Mouse (Mus musculus) lung, postnatal 0 days (tissue): Measurements from ENCODE around the gene Gm49486. TPM values are rescaled to one million over a fixed set of nuclear protein-coding genes. Genes with fewer than 3 reads are reported as not detected.

Source experiments
- ATAC-seq: fragments of 200-750 bp; cut with Nextera tagmentation; 2 replicates; pipeline ENCODE4 v1.8.0; 2017; ENCODE audit warnings: moderate library complexity
- DNase-seq: peaks from one replicate; pipeline ENCODE4 v3.0.0-alpha.2; 2016; ENCODE audit warnings: low spot score
- H3K27ac ChIP-seq: fragments of 300-500 bp; sonication (generic); 2 replicates; pipeline ENCODE4 v1.5.1; 2014; ENCODE audit warnings: antibody characterized with exemption, mild to moderate bottlenecking, low read length, mixed read lengths
- H3K27me3 ChIP-seq: fragments of 300-500 bp; sonication (generic); replicated peaks from 2 replicates; pipeline ENCODE4 v1.6.1; 2014; ENCODE audit warnings: low read length, mixed read lengths; ENCODE audit not compliant: insufficient read depth
- H3K36me3 ChIP-seq: fragments of 300-500 bp; sonication (generic); 2 replicates; pipeline ENCODE4 v1.6.1; 2014; ENCODE audit warnings: low read length, mixed read lengths; ENCODE audit not compliant: insufficient read depth
- H3K4me1 ChIP-seq: fragments of 300-500 bp; sonication (generic); 2 replicates; pipeline ENCODE4 v1.6.1; 2014; ENCODE audit warnings: antibody characterized with exemption, low read depth, low read length, mixed read lengths; ENCODE audit not compliant: insufficient read depth
- H3K4me2 ChIP-seq: fragments of 300-500 bp; sonication (generic); replicated peaks from 2 replicates; pipeline ENCODE4 v1.6.1; 2014; ENCODE audit warnings: low read depth, mild to moderate bottlenecking, low read length, moderate library complexity, mixed read lengths
- H3K4me3 ChIP-seq: fragments of 300-500 bp; sonication (generic); 2 replicates; pipeline ENCODE4 v1.5.1; 2014; ENCODE audit warnings: low read depth, low read length
- H3K9ac ChIP-seq: fragments of 300-500 bp; sonication (generic); replicated peaks from 2 replicates; pipeline ENCODE4 v1.6.1; 2014; ENCODE audit warnings: low read depth, mild to moderate bottlenecking
- H3K9me3 ChIP-seq: fragments of 300-500 bp; sonication (generic); 2 replicates; pipeline ENCODE4 v1.6.1; 2016; ENCODE audit warnings: low read length, mixed read lengths
- CTCF ChIP-seq: IDR thresholded peaks from 2 replicates; pipeline ENCODE4 v1.5.1; 2016; ENCODE audit warnings: antibody characterized with exemption, mild to moderate bottlenecking
- EP300 ChIP-seq: IDR thresholded peaks from 2 replicates; pipeline ENCODE4 v1.6.1; 2016; ENCODE audit warnings: antibody characterized with exemption, mild to moderate bottlenecking, control low read depth
- WGBS: fragments of 180-500 bp; shearing (Covaris S2); extraction: QIAGEN DNeasy Blood & Tissue Kit; methylation state at CpG from one replicate; pipeline ENCODE4 v1.1.7; 2014; 5-methylcytosine and 5-hydroxymethylcytosine counted together
- polyA plus RNA-seq: library from polyadenylated mRNA; unstranded; fragments of >200 nt; fragmentation: Nextera tagmentation; extraction: Ambion mirVana; gene quantifications from 2 replicates; pipeline ENCODE4 v1.2.1, GENCODE M21; 2015

Gene Gm49486
- polyA plus RNA-seq, 1 experiment from 2014 or later, result 0.16 TPM

DNA sequence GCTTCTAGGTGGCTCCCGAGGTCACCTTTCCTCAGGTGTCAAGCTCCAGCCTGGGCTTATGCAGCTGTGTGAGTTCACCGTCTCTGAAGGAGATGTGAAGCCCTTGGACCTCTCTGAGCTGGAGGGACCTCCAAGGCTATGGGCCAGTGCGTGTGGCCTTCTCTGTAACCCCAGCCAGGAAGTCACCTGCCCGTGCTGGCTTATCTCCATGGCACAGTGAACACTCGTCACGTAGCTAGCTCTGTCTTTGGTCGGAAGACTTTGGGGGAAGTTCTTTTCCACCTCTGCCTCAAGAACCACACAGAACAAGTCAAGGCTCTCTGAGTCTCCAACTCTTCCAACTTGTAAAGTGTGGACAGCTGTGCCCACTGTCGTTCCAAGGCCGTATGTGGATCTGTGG is 35.1 kb upstream of the Gm49486 start:
- no peaks in the 10 kb centered on the region for H3K9me3 ChIP-seq
- no peak overlapping the region for H3K4me3 ChIP-seq
- H3K36me3 ChIP-seq, result no peaks in the 10 kb centered on the region
- WGBS, result 58% methylated on average over 9 of the region's 9 CpGs
- no peaks in the 10 kb centered on the region for H3K27me3 ChIP-seq
- H3K4me2 ChIP-seq, result no peak overlapping the region
- no peak overlapping the region for H3K27ac ChIP-seq
- TF ChIP-seq EP300 (no peak), CTCF (no peak)
- no peaks in the 10 kb centered on the region for H3K4me1 ChIP-seq
- no peak overlapping the region for H3K9ac ChIP-seq
- DNase-seq (no peak), ATAC-seq (no peak)

DNA sequence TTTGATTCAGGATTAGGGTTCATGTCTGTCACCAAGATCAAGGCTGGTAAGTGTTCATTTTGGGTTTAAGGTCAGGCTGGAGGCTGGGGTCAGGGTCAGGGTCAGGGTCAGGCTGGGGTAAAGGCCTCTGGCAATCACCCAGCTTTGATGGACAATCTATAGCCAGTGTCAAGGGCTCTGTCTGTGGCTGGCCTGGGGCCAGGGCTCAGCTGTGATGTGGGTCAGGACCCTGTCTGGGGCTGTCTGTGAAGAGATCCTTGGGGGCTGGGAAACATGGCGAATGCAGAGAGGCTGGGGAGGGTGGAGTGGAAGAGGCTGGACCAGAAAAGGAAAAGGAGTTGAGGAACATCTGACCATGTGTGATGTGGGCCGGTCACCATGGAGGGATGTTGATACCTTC is 34.2 kb upstream of the Gm49486 start:
- no peak for DNase-seq

DNA sequence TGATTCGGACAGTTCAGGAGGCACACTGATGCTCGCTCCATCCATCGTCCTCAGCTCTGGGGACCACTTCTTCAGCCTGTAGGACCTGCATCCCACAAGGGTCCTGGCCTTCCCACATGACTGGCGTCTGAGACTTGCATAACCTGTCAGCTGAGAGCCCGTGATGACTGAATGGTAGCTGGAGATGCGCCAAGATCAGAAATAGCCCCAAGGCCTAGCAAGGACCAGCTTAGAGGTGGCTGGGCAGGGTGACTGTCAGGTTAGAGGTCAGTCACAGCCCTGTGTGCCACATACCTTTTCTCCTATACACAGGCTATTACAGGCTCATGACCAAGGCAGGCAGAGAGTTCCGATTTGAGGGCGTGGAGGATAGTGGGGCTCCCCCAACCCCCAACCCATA is 33.7 kb upstream of the Gm49486 start:
- 70% methylated on average over 8 of the region's 8 CpGs for WGBS

More for the DNA sequence above, 34.2 kb upstream of the Gm49486 start:
- no peaks in the 10 kb centered on the region for H3K4me1 ChIP-seq
- no peak overlapping the region for H3K4me3 ChIP-seq
- WGBS, result 80% methylated on average over 2 of the region's 2 CpGs
- H3K4me2 ChIP-seq, result no peak overlapping the region
- TF ChIP-seq CTCF (no peak), EP300 (no peak)
- no peaks in the 10 kb centered on the region for H3K27me3 ChIP-seq
- H3K9me3 ChIP-seq, result no peaks in the 10 kb centered on the region
- ATAC-seq, result no peak
- H3K27ac ChIP-seq, result no peak overlapping the region
- no peaks in the 10 kb centered on the region for H3K36me3 ChIP-seq
- no peak overlapping the region for H3K9ac ChIP-seq

DNA sequence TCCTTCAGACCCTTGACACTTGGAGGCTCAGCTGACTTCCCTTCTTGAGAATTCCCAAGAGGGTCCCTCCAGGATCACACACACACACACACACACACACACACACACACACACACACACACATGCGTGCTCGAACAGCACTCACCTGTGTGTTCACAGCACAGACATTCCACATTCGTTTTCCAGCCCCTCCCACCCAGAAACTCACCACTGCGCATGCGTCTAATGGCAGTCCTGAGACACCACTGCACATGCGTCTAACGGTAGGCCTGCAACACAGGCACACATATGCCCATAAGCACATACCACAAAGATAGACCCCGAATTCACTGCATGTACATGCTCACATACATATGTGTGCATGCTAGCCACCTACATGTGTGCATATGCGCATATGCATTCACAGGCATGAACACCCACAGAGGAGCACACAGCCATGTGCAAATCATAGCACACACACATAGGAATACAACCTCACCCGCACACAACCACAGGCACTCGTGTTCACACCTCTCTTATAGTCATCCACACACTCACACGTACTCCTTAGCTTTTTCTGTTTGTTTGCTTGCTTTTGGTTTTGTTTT is 29.7 kb upstream of the Gm49486 start:
- Histone ChIP-seq H3K27ac (no peak overlapping the region), H3K9ac (no peak overlapping the region), H3K27me3 (no peaks in the 10 kb centered on the region), H3K4me1 (no peaks in the 10 kb centered on the region), H3K4me3 (no peak overlapping the region), H3K4me2 (no peak overlapping the region), H3K9me3 (no peaks in the 10 kb centered on the region), H3K36me3 (no peaks in the 10 kb centered on the region)
- no peak for DNase-seq
- no peak for ATAC-seq
- TF ChIP-seq CTCF, result no peak
- TF ChIP-seq EP300, result no peak
- WGBS, result 92% methylated on average over 12 of the region's 12 CpGs

More for the DNA sequence above, 33.7 kb upstream of the Gm49486 start:
- H3K4me2 ChIP-seq, result no peak overlapping the region
- H3K36me3 ChIP-seq, result no peaks in the 10 kb centered on the region
- H3K4me3 ChIP-seq, result no peak overlapping the region
- TF ChIP-seq CTCF (no peak), EP300 (no peak)
- no peak for ATAC-seq
- H3K27ac ChIP-seq, result no peak overlapping the region
- no peaks in the 10 kb centered on the region for H3K9me3 ChIP-seq
- H3K9ac ChIP-seq, result no peak overlapping the region
- H3K4me1 ChIP-seq, result no peaks in the 10 kb centered on the region
- H3K27me3 ChIP-seq, result no peaks in the 10 kb centered on the region
- DNase-seq, result no peak

DNA sequence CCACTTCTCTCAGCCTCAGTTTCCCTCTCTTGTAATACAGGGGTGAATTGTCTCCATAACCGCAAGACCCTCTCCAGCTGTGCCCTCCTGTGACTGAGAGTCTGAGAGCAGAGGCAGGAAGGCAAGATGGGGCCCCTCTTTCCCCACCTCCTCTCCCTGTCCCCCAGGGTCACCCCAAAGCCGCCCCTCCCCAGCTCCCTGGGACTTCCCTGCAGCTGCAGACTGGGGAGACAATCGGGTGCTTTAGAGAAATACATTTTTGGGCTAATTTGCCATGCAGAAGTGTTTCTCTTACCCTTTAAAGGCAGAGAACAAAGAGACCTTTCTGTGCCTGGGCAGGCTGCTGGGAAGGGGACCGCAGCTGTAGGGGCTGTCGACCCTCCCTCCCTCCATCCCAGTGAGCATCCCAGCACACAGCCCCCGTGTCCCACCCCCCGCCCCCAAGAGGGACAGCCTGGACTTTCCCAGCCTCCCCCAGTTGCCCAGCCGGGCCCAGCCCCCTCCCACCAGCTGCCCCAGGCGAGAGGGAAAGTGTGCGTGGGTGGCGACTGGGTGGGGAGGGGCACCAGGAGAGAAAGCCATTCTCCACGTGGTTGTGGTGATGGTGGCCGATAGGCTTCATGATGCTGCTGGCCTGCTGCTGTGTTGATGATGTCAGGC is 27.6 kb upstream of the Gm49486 start:
- TF ChIP-seq EP300, result no peak
- TF ChIP-seq CTCF, result no peak
- Histone ChIP-seq H3K4me1 (no peaks in the 10 kb centered on the region), H3K9ac (no peak overlapping the region), H3K4me3 (no peak overlapping the region), H3K27me3 (no peaks in the 10 kb centered on the region), H3K9me3 (no peaks in the 10 kb centered on the region), H3K4me2 (no peak overlapping the region), H3K27ac (no peak overlapping the region), H3K36me3 (no peaks in the 10 kb centered on the region)
- no peak for ATAC-seq
- DNase-seq, result no peak
- WGBS, result 20% methylated on average over 13 of the region's 13 CpGs

DNA sequence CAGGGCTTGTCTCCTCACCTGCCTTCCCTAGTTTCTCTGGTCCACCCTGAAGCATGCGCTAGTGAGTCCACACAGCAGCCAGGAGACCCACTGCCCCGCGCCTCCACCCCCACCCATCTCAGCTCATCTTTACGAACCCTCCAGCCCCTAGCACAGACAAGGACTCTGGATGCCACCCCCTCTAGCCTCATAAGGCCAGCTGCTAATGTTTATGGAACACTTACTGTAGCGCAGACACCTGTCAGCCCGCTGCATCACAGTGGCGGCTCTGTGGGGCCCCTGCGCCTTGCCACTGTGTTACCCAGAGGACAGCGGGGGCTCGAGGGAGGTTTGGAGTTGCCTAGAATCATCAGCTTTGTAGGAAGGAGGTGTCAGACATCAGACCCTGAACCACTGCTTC is 26.6 kb upstream of the Gm49486 start:
- no peaks in the 10 kb centered on the region for H3K36me3 ChIP-seq
- H3K4me1 ChIP-seq, result no peaks in the 10 kb centered on the region
- no peak overlapping the region for H3K27ac ChIP-seq
- DNase-seq (no peak), ATAC-seq (no peak)
- H3K4me2 ChIP-seq, result no peak overlapping the region
- TF ChIP-seq CTCF (no peak), EP300 (no peak)
- H3K9me3 ChIP-seq, result no peaks in the 10 kb centered on the region
- WGBS, result 12% methylated on average over 10 of the region's 10 CpGs
- H3K27me3 ChIP-seq, result no peaks in the 10 kb centered on the region
- no peak overlapping the region for H3K4me3 ChIP-seq
- no peak overlapping the region for H3K9ac ChIP-seq
